Mouse (Mus musculus) CD4-positive helper T cell, adult 2 months (primary cell): Measurements from ENCODE around the gene St8sia6.

Experiments used
- DNase-seq: peaks from one replicate; pipeline ENCODE4 v3.0.0-alpha.2; 2012; ENCODE audit warnings: low read depth, missing footprints, low spot score

St8sia6 gene

GRCm38 (mm10) chr2:13767532-13768411, 26.1 kb downstream of the St8sia6 start:
- no peak for DNase-seq

- peak; percentile 77 for DNase-seq
Observed at GRCm38 (mm10) chr2:13760366-13760765, 33.5 kb downstream of the St8sia6 start.

GRCm38 (mm10) chr2:13757412-13757811, 36.5 kb downstream of the St8sia6 start:
- DNase-seq = peak; percentile 88

- DNase-seq = no peak
Observed at GRCm38 (mm10) chr2:13755733-13756132, 38.1 kb downstream of the St8sia6 start.

- DNase-seq = no peak
Observed at GRCm38 (mm10) chr2:13751691-13752090, 42.2 kb downstream of the St8sia6 start.

GRCm38 (mm10) chr2:13750777-13751176, 43.1 kb downstream of the St8sia6 start:
- DNase-seq = no peak

GRCm38 (mm10) chr2:13750089-13750488, 43.8 kb downstream of the St8sia6 start:
- no peak for DNase-seq

GRCm38 (mm10) chr2:13749176-13749575, 44.7 kb downstream of the St8sia6 start:
- no peak for DNase-seq

GRCm38 (mm10) chr2:13747576-13747975, 46.3 kb downstream of the St8sia6 start:
- DNase-seq = no peak

- DNase-seq = no peak
Observed at GRCm38 (mm10) chr2:13746023-13746422, 47.8 kb downstream of the St8sia6 start.

- DNase-seq = no peak
Observed at GRCm38 (mm10) chr2:13738704-13739103, 55.2 kb downstream of the St8sia6 start.

GRCm38 (mm10) chr2:13727901-13728300, 66.0 kb downstream of the St8sia6 start:
- DNase-seq = no peak

- DNase-seq = no peak
Observed at GRCm38 (mm10) chr2:13725592-13725991, 68.3 kb downstream of the St8sia6 start.

GRCm38 (mm10) chr2:13722241-13722640, 71.6 kb downstream of the St8sia6 start:
- DNase-seq = no peak

- DNase-seq = peak; percentile 89
Observed at GRCm38 (mm10) chr2:13718628-13719185, 75.2 kb downstream of the St8sia6 start.

GRCm38 (mm10) chr2:13708785-13709184, 85.1 kb downstream of the St8sia6 start:
- DNase-seq = no peak

GRCm38 (mm10) chr2:13697514-13697913, 96.3 kb downstream of the St8sia6 start:
- no peak for DNase-seq

- no peak for DNase-seq
Observed at GRCm38 (mm10) chr2:13694417-13694816, 99.4 kb downstream of the St8sia6 start.

GRCm38 (mm10) chr2:13684380-13684779, 109.5 kb downstream of the St8sia6 start:
- no peak for DNase-seq

GRCm38 (mm10) chr2:13683205-13683570, 110.7 kb downstream of the St8sia6 start:
- DNase-seq = no peak

- no peak for DNase-seq
Observed at GRCm38 (mm10) chr2:13682488-13683204, 111.2 kb downstream of the St8sia6 start.

- DNase-seq = peak; percentile 54
Observed at GRCm38 (mm10) chr2:13672946-13673345, 120.9 kb downstream of the St8sia6 start.
